Mouse (Mus musculus) neural tube, embryonic 12.5 days (tissue): ENCODE measurements around the gene Capn5. TPM values are rescaled to one million over a fixed set of nuclear protein-coding genes. Genes with fewer than 3 reads are reported as not detected.
"Not testable (repeated sequence)": the region's sequence is repeated elsewhere in the genome, so short reads cannot be mapped to it uniquely, and the experiment has no call there.

Experiments used
- ATAC-seq: fragments of 200-750 bp; cut with Nextera tagmentation; 2 replicates; pipeline ENCODE4 v1.8.0; 2017; ENCODE audit warnings: low read depth, mild to moderate bottlenecking, moderate TSS enrichment, moderate library complexity; ENCODE audit not compliant: low FRiP score
- H3K27ac ChIP-seq: fragments of 300-500 bp; sonication (generic); 2 replicates; pipeline ENCODE4 v1.5.1; 2016
- H3K27me3 ChIP-seq: fragments of 300-500 bp; sonication (generic); replicated peaks from 2 replicates; pipeline ENCODE4 v1.6.1; 2016; ENCODE audit warnings: mild to moderate bottlenecking
- H3K36me3 ChIP-seq: fragments of 300-500 bp; sonication (generic); 2 replicates; pipeline ENCODE4 v1.6.1; 2016; ENCODE audit warnings: mild to moderate bottlenecking
- H3K4me1 ChIP-seq: fragments of 300-500 bp; sonication (generic); 2 replicates; pipeline ENCODE4 v1.6.1; 2016
- H3K4me2 ChIP-seq: fragments of 300-500 bp; sonication (generic); replicated peaks from 2 replicates; pipeline ENCODE4 v1.6.1; 2016; ENCODE audit warnings: mild to moderate bottlenecking
- H3K4me3 ChIP-seq: fragments of 300-500 bp; sonication (generic); 2 replicates; pipeline ENCODE4 v1.5.1; 2016
- H3K9ac ChIP-seq: fragments of 300-500 bp; sonication (generic); 2 replicates; pipeline ENCODE4 v1.6.1; 2016; ENCODE audit warnings: mild to moderate bottlenecking
- H3K9me3 ChIP-seq: fragments of 300-500 bp; sonication (generic); 2 replicates; pipeline ENCODE4 v1.6.1; 2016; ENCODE audit warnings: mild to moderate bottlenecking
- WGBS: fragments of 180-500 bp; shearing (Covaris S2); methylation state at CpG from one replicate; pipeline ENCODE4 v1.1.7; 2016; 5-methylcytosine and 5-hydroxymethylcytosine counted together
- polyA plus RNA-seq: library from polyadenylated mRNA; unstranded; fragments of >200 nt; fragmentation: Nextera tagmentation; extraction: Ambion mirVana; gene quantifications from 2 replicates; pipeline ENCODE4 v1.2.1, GENCODE M21; 2016

The Capn5 gene
- polyA plus RNA-seq, 1 experiment from 2014 or later: 16.0 TPM

GRCm38 (mm10) chr7:98190578-98190977 is 12.5 kb upstream of the Capn5 start:
- no peak for ATAC-seq
- WGBS: 90% methylated on average over 1 of the region's 1 CpGs
- Histone ChIP-seq H3K9me3 (no peaks in the 10 kb centered on the region), H3K36me3 (no peaks in the 10 kb centered on the region), H3K9ac (no peak overlapping the region), H3K4me1 (peaks cover 38% of the 10 kb centered on the region), H3K4me3 (no peak overlapping the region), H3K27me3 (peaks cover 39% of the 10 kb centered on the region), H3K4me2 (no peak overlapping the region), H3K27ac (no peak overlapping the region)

DNA sequence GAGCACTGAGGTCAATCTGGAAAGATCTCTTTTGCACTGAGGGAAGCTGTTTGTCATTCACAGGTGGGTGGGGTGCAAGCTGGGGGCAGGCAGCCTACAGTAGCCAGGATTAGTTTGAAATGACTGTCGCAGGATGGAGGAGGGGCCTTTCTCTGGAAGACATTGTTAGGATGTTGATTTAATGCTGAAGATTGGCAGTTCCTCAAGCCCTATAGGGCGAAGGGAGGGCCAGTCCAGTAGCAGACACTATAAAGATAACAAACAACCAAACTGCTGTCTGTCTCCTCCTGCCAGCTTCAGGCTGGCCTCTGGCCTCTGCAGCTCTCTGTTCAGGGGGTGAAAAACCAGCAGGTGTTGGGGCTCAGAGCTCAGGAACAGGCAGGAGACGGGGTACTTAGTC is 11.7 kb upstream of the Capn5 start:
- no peak overlapping the region for H3K9ac ChIP-seq
- WGBS: 49% methylated on average over 3 of the region's 3 CpGs
- ATAC-seq: no peak
- peaks cover 46% of the 10 kb centered on the region for H3K4me1 ChIP-seq
- no peak overlapping the region for H3K27ac ChIP-seq
- no peaks in the 10 kb centered on the region for H3K36me3 ChIP-seq
- peaks cover 31% of the 10 kb centered on the region for H3K27me3 ChIP-seq
- H3K4me2 ChIP-seq: no peak overlapping the region
- H3K9me3 ChIP-seq: no peaks in the 10 kb centered on the region
- no peak overlapping the region for H3K4me3 ChIP-seq

- Histone ChIP-seq H3K36me3 (no peaks in the 10 kb centered on the region), H3K4me2 (no peak overlapping the region), H3K4me1 (peaks cover 37% of the 10 kb centered on the region), H3K4me3 (no peak overlapping the region), H3K27me3 (peaks cover 20% of the 10 kb centered on the region), H3K9me3 (no peaks in the 10 kb centered on the region), H3K27ac (no peak overlapping the region), H3K9ac (no peak overlapping the region)
- no peak for ATAC-seq
- WGBS: 89% methylated on average over 2 of the region's 2 CpGs
These were observed 10.6 kb upstream of the Capn5 start for GRCm38 (mm10) chr7:98188680-98189079.

DNA sequence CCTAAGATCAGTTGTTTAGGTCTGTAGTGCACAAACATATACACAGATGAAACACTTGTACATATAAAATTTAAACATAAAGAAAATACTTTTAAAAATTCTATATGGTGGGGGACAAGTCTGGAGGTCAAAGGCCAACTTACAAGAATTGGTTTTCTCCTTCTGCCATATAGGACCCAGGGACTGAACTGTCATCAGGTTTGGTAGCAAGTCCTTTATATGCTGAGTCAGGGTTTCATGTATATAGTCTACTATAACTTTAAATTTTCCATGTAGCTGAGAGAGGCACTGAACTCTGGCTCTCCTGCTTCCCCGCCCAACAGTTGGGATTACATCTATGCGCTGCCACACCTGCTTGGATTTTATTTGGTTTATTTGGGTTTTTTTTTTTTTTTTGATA is 10.2 kb upstream of the Capn5 start:
- Histone ChIP-seq H3K9me3 (no peaks in the 10 kb centered on the region), H3K27me3 (peaks cover 16% of the 10 kb centered on the region), H3K4me1 (peaks cover 32% of the 10 kb centered on the region), H3K9ac (no peak overlapping the region), H3K4me2 (no peak overlapping the region), H3K27ac (no peak overlapping the region), H3K36me3 (no peaks in the 10 kb centered on the region), H3K4me3 (no peak overlapping the region)
- ATAC-seq: no peak
- 99% methylated on average over 2 of the region's 2 CpGs for WGBS

DNA sequence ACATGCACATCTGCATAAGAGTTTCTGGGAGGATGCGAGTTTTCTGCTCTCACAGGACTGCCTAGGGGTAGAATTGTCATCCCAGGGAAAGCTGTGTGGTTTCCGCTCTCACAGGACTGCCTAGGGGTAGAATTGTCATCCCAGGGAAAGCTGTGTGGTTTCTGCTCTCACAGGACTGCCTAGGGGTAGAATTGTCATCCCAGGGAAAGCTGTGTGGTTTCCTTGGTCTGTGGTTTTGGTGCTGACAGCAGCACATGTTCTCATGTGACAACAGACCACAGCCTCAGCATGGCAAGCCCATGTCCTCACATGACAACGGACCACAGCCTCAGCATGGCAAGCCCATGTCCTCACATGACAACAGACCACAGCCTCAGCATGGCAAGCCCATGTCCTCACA is 9.3 kb upstream of the Capn5 start:
- ATAC-seq, H3K9me3 ChIP-seq, H3K27me3 ChIP-seq, H3K4me3 ChIP-seq, H3K4me2 ChIP-seq, H3K36me3 ChIP-seq, H3K9ac ChIP-seq: not testable (repeated sequence)
- Histone ChIP-seq H3K27ac (0 out of 2 replicates have a peak overlapping the region, but pooled peaks have one; percentile 29), H3K4me1 (peaks cover 31% of the 10 kb centered on the region)
- 71% methylated on average over 3 of the region's 3 CpGs for WGBS

- Histone ChIP-seq H3K9ac (no peak overlapping the region), H3K9me3 (no peaks in the 10 kb centered on the region), H3K4me1 (peaks cover 31% of the 10 kb centered on the region), H3K27ac (0 out of 2 replicates have a peak overlapping the region, but pooled peaks have one; percentile 8), H3K27me3 (0 out of 2 replicates have a peak, but pooled peaks cover under 1% of the 10 kb centered on the region), H3K36me3 (no peaks in the 10 kb centered on the region), H3K4me3 (no peak overlapping the region), H3K4me2 (no peak overlapping the region)
- ATAC-seq: peak; percentile 76
- WGBS: 28% methylated on average over 8 of the region's 8 CpGs
These were observed 8.6 kb upstream of the Capn5 start for GRCm38 (mm10) chr7:98186637-98187036.

DNA sequence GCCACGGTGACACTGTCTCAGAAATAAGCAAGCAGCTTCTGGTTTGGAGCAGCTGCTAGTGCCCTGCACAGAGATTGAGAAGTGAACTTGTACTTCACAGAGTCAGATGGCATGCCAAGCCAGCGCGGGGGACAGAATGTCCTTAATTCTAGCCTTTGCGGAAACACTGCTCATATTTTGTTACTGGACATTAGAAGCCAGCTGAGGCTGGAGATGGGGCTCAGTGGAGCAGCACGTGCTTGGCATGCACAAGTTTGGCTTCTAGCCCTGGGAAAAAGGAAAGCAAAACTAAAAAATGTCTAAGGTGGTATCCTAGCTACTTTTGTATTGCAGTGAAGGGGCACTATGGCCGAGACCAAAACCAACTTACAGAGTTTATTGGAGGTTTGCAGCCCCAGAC is 7.3 kb upstream of the Capn5 start:
- no peaks in the 10 kb centered on the region for H3K27me3 ChIP-seq
- no peak overlapping the region for H3K9ac ChIP-seq
- H3K9me3 ChIP-seq: no peaks in the 10 kb centered on the region
- 67% methylated on average over 6 of the region's 6 CpGs for WGBS
- H3K36me3 ChIP-seq: no peaks in the 10 kb centered on the region
- H3K27ac ChIP-seq: peak overlapping the region; percentile 23; the same call in 1 of the 2 replicates
- H3K4me2 ChIP-seq: no peak overlapping the region
- H3K4me1 ChIP-seq: peaks cover 31% of the 10 kb centered on the region
- H3K4me3 ChIP-seq: no peak overlapping the region
- ATAC-seq: peak; percentile 48

DNA sequence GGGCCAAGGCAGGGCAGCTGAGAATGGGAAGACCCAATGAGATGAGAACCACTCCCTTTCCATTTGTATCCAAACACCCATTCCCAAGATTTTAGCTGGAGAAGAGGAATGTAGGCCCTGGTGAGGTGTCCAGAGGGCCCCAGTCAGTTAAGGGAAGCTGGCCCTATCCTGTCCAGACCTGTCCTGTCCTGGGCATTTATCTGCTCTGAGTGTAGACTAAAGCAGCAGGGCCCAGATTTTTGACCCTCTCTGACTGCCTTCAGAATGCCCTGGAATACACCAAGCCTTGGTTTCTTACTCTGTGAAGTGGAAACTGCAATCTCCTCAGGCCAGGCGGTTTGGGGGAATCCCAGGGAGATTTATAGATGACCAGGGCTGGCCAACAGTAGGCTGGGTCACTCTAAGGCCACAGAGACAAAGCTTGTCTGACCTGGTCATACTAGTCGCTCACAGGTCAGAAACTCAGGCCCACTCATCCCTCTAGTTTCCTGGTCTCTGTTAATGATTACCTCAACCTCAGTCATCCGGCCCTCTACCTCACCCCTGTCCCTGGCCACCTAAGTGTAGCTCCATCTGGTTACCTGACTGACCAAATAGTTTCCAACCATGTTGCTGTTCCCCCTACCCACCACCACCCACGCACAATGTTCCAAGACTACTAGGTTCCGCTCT is 622 bp upstream of the Capn5 start:
- peaks cover 24% of the 10 kb centered on the region for H3K4me1 ChIP-seq
- no peaks in the 10 kb centered on the region for H3K36me3 ChIP-seq
- H3K4me3 ChIP-seq: peak overlapping the region; percentile 63
- peak; percentile 34 for ATAC-seq
- 66% methylated on average over 5 of the region's 5 CpGs for WGBS
- peak overlapping the region; percentile 57 for H3K9ac ChIP-seq
- peak overlapping the region; percentile 76 for H3K4me2 ChIP-seq
- no peaks in the 10 kb centered on the region for H3K9me3 ChIP-seq
- H3K27me3 ChIP-seq: no peaks in the 10 kb centered on the region
- no peak overlapping the region for H3K27ac ChIP-seq

- Histone ChIP-seq H3K4me3 (peak overlapping the region; percentile 63), H3K9me3 (no peaks in the 10 kb centered on the region)
- peak; percentile 68 for ATAC-seq
These were observed 527 bp downstream of the Capn5 start for GRCm38 (mm10) chr7:98177566-98177928.

DNA sequence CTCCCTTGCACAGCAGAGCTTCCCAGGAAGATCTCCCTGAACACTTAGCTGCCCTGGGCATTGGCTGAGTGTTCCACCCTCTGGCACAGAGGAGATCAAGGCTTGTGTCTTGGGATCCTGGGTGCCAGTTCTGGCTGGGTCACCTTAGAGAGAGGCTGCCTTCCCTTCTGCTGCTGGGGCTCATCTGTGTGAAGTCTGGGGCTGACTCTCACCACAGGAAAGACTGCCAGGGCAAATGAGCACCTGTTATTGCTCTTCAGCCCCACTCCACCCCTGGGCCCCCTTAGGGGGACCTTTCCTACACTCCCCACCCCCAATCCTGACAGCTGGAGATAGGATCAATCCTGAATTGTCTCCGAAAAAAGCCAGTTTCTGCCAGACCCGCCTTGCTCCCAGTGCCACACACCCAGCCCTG is 996 bp downstream of the Capn5 start:
- peak overlapping the region; percentile 63 for H3K4me3 ChIP-seq
- H3K27me3 ChIP-seq: no peaks in the 10 kb centered on the region
- no peak for ATAC-seq
- peak overlapping the region; percentile 76 for H3K4me2 ChIP-seq
- H3K4me1 ChIP-seq: peaks cover 24% of the 10 kb centered on the region
- no peak overlapping the region for H3K27ac ChIP-seq
- peak overlapping the region; percentile 57 for H3K9ac ChIP-seq
- H3K9me3 ChIP-seq: no peaks in the 10 kb centered on the region
- no peaks in the 10 kb centered on the region for H3K36me3 ChIP-seq
- 41% methylated on average over 2 of the region's 2 CpGs for WGBS

More at GRCm38 (mm10) chr7:98177566-98177928, 527 bp downstream of the Capn5 start:
- Histone ChIP-seq H3K9ac (peak overlapping the region; percentile 57), H3K36me3 (no peaks in the 10 kb centered on the region), H3K27me3 (no peaks in the 10 kb centered on the region), H3K27ac (no peak overlapping the region), H3K4me2 (peak overlapping the region; percentile 76), H3K4me1 (peaks cover 24% of the 10 kb centered on the region)
- WGBS: 8% methylated on average over 9 of the region's 9 CpGs

- Histone ChIP-seq H3K27ac (no peak overlapping the region), H3K9ac (no peak overlapping the region), H3K4me1 (peaks cover 24% of the 10 kb centered on the region), H3K4me3 (no peak overlapping the region; the same call in 1 of the 2 replicates), H3K4me2 (peak overlapping the region; percentile 76), H3K9me3 (no peaks in the 10 kb centered on the region), H3K36me3 (no peaks in the 10 kb centered on the region), H3K27me3 (no peaks in the 10 kb centered on the region)
- ATAC-seq: no peak
- WGBS: 79% methylated on average over 8 of the region's 8 CpGs
These were observed 1.6 kb downstream of the Capn5 start for GRCm38 (mm10) chr7:98176322-98177070.

DNA sequence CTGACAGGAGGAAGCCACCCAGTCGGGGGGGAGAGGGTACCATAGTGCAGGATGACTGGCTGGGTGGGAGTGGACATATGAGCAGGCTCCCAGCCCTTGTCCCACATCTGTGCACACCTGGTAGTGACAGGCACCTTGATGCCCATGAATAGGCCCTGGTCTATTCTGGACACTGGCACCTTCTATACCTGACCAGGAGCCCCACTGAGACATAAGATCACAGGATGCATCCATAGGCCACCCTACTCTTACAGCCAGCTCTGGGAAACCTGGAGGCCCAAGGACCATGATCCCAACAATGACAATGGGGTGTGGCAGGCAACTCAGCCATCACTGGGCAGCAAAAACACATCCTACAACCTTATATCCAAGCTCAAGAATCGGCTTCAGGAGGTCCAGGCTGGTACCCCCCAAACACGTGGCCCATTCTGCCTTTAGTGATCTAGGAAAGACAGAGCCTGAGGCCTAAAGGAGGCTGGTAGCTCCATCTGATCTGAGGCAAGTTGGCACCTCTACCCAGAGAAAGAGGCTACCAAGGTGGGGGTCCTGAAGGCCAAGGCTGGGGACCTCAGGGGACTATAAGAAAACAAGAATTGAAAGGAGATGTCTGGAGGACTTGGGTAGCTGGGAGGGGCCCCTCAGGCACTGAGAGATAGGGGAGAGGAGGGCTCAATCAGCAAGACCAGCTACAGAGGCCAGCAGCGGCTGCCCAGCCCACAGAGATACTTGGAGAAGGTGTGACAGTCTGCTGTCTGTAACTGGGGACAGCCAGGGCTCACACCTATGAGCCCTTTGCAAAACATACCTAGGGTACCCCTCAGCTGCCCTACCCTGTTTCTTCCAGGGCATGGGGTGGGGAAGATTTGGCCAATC is 3.0 kb downstream of the Capn5 start:
- H3K4me1 ChIP-seq: peaks cover 31% of the 10 kb centered on the region
- no peaks in the 10 kb centered on the region for H3K36me3 ChIP-seq
- 86% methylated on average over 4 of the region's 4 CpGs for WGBS
- H3K4me2 ChIP-seq: 0 out of 2 replicates have a peak overlapping the region, but pooled peaks have one; percentile 3
- ATAC-seq: no peak
- no peak overlapping the region for H3K4me3 ChIP-seq
- no peak overlapping the region for H3K9ac ChIP-seq
- no peaks in the 10 kb centered on the region for H3K9me3 ChIP-seq
- H3K27ac ChIP-seq: no peak overlapping the region
- no peaks in the 10 kb centered on the region for H3K27me3 ChIP-seq
